Mouse (Mus musculus): ENCODE results near the gene Bmper. TPM values are rescaled to one million over a fixed set of nuclear protein-coding genes. Genes with fewer than 3 reads are reported as not detected.
A peak's percentile ranks its signal among the peaks of the same experiment; 100 is the strongest.

The Bmper gene
- polyA plus RNA-seq, 1 experiment from 2014 or later = 13.7 TPM

DNA sequence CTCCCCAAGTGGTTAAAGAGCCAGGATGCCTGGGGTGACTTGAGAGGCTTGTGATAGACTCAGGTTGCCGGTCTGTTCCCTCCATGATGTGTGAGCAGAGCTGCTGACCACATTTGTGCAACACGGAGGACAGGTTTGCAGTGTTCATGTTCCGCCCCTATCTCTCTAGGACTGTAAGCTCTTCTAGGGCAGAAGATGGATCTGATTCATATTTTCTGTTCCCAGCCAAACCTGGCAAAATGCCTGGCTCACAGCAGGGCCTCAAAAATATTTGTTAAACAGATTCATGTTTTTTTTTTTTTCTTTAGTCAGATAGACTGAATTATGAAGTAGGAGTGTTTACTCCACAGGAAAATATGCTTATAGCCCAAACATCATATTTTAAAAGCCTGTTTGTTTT lies 20.0 kb downstream of the Bmper start:
- WGBS = 87% methylated on average over 3 of the region's 3 CpGs
- no peak overlapping the region for H3K27ac ChIP-seq
- 0 out of 2 replicates have a peak, but pooled peaks cover 2% of the 10 kb centered on the region for H3K4me1 ChIP-seq
- no peaks in the 10 kb centered on the region for H3K27me3 ChIP-seq
- H3K36me3 ChIP-seq (ENCODE audit: poor library complexity, severe bottlenecking) = no peaks in the 10 kb centered on the region
- ATAC-seq = no peak
- H3K9ac ChIP-seq = no peak overlapping the region
- H3K4me3 ChIP-seq = no peak overlapping the region
- no peak overlapping the region for H3K4me2 ChIP-seq
- no peaks in the 10 kb centered on the region for H3K9me3 ChIP-seq (replicated peaks)

DNA sequence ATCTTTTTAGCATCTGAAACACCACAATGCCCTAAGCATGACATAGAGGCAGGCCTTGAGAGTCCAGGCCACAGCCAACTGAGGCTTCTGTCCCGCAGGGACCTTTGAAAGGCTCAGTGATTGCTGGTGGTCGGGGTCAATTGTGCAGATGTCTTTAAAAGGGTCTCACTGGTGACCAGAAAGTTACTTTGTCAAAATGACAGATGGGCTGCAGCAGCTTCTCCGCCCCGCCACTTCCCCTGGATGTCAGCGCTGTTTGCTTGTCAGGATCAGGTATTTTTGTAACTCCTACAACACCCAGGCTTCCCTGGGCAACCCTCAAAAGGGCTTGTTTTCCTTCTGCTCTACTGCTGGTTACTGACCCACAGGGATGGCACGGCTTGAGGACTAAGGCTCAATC lies 21.0 kb downstream of the Bmper start:
- no peak for ATAC-seq
- Histone ChIP-seq H3K9ac (no peak overlapping the region), H3K27ac (no peak overlapping the region), H3K9me3 (replicated peaks) (no peaks in the 10 kb centered on the region), H3K4me1 (0 out of 2 replicates have a peak, but pooled peaks cover 2% of the 10 kb centered on the region), H3K4me2 (no peak overlapping the region), H3K36me3 (ENCODE audit: poor library complexity, severe bottlenecking) (no peaks in the 10 kb centered on the region), H3K4me3 (no peak overlapping the region), H3K27me3 (no peaks in the 10 kb centered on the region)
- 73% methylated on average over 6 of the region's 6 CpGs for WGBS

DNA sequence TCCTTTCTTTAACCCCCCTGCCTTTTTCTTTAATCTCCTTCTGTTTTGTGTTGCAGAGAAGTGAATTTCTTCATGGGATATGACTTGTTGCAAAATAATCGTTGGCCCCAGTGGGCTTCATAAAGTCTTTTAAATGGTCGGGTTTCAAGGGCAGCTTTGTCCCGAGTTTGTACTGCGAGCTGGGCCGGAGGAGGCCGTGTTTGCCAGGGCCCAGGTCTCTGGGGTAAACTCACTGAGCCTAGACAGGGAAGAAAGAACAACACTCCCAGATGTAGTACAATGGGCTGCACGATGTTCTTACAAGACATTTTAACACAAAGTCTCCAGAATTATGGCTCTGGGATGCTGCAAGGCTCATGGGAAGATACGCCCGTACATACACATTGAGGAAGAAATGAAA lies 23.5 kb downstream of the Bmper start:
- Histone ChIP-seq H3K27me3 (no peaks in the 10 kb centered on the region), H3K9ac (no peak overlapping the region), H3K36me3 (ENCODE audit: poor library complexity, severe bottlenecking) (no peaks in the 10 kb centered on the region), H3K9me3 (replicated peaks) (no peaks in the 10 kb centered on the region), H3K27ac (no peak overlapping the region), H3K4me2 (no peak overlapping the region), H3K4me3 (no peak overlapping the region), H3K4me1 (peaks cover 9% of the 10 kb centered on the region)
- WGBS = 82% methylated on average over 9 of the region's 9 CpGs
- ATAC-seq = no peak

DNA sequence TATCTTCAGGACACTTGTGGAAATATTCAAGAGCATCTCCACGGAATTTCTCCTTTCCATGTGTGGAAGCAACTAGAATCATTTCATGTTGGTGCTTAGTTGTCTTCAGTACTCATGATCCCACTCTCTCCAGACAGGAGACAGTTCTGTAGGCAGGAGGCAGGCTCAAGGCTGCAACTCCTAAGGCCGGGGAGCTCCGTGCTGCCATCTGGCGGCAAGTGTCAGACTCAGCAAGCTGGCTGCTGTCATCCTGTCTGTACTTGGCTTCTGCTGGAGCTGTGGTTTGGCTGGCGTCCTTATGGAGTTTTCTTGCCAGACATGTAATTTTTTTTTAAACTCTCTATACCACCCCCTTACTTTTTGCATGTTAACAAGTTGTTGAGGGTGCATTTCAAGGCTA lies 27.1 kb downstream of the Bmper start:
- no peaks in the 10 kb centered on the region for H3K9me3 ChIP-seq (replicated peaks)
- no peaks in the 10 kb centered on the region for H3K27me3 ChIP-seq
- ATAC-seq = peak; percentile 76
- no peak overlapping the region for H3K9ac ChIP-seq
- H3K27ac ChIP-seq = no peak overlapping the region
- H3K36me3 ChIP-seq (ENCODE audit: poor library complexity, severe bottlenecking) = no peaks in the 10 kb centered on the region; the same call in 1 of the 2 replicates
- peaks cover 46% of the 10 kb centered on the region for H3K4me1 ChIP-seq
- no peak overlapping the region for H3K4me2 ChIP-seq
- 7% methylated on average over 5 of the region's 5 CpGs for WGBS
- no peak overlapping the region for H3K4me3 ChIP-seq

DNA sequence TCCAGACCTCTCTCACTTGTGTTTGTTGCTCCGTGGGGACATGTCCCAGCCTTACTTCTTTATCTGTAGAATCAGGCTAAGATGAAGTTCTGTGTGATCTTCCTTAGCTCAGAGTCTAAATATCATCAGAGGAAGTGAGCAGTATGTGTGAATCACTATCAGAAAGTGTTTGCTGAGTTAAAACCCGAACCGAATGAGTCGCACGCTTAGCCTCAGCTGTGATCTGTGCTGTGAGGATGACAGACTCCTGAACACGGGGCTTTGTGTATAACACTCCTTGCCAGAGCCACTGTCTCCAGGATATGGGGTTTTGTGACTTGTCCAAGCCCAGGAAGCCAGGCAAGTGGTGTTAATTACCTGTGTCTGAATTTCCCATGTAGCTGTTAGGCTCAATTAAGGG lies 28.1 kb downstream of the Bmper start:
- Histone ChIP-seq H3K27ac (no peak overlapping the region), H3K9ac (no peak overlapping the region), H3K9me3 (replicated peaks) (no peaks in the 10 kb centered on the region), H3K27me3 (no peaks in the 10 kb centered on the region), H3K4me1 (peaks cover 46% of the 10 kb centered on the region), H3K4me3 (no peak overlapping the region), H3K36me3 (ENCODE audit: poor library complexity, severe bottlenecking) (no peaks in the 10 kb centered on the region; the same call in 1 of the 2 replicates), H3K4me2 (no peak overlapping the region)
- no peak for ATAC-seq
- 73% methylated on average over 6 of the region's 6 CpGs for WGBS

DNA sequence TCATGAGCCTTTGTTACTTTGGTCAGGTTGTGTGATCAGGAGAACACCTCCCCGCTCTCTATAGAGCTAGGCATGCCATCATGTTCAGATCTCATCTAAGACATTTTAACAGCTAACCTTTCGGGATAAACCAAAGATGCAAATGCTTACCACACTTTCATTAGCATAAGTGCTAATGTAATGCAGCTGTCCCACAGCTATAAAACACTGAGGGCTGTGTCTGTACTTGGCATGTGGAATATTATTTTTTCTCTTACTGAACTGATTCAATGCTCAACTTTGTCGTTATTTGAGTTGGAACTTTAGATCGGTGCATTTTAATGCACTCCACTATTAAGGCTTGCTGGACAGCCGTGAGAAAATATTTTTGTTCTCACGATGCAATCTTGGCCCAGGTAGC lies 30.7 kb downstream of the Bmper start:
- WGBS = 73% methylated on average over 6 of the region's 6 CpGs
- no peak overlapping the region for H3K9ac ChIP-seq
- ATAC-seq = no peak
- no peak overlapping the region for H3K27ac ChIP-seq
- peaks cover 46% of the 10 kb centered on the region for H3K4me1 ChIP-seq
- H3K4me3 ChIP-seq = no peak overlapping the region
- no peak overlapping the region for H3K4me2 ChIP-seq
- no peaks in the 10 kb centered on the region for H3K27me3 ChIP-seq
- H3K36me3 ChIP-seq (ENCODE audit: poor library complexity, severe bottlenecking) = peaks cover 3% of the 10 kb centered on the region; the same call in 1 of the 2 replicates
- no peaks in the 10 kb centered on the region for H3K9me3 ChIP-seq (replicated peaks)

DNA sequence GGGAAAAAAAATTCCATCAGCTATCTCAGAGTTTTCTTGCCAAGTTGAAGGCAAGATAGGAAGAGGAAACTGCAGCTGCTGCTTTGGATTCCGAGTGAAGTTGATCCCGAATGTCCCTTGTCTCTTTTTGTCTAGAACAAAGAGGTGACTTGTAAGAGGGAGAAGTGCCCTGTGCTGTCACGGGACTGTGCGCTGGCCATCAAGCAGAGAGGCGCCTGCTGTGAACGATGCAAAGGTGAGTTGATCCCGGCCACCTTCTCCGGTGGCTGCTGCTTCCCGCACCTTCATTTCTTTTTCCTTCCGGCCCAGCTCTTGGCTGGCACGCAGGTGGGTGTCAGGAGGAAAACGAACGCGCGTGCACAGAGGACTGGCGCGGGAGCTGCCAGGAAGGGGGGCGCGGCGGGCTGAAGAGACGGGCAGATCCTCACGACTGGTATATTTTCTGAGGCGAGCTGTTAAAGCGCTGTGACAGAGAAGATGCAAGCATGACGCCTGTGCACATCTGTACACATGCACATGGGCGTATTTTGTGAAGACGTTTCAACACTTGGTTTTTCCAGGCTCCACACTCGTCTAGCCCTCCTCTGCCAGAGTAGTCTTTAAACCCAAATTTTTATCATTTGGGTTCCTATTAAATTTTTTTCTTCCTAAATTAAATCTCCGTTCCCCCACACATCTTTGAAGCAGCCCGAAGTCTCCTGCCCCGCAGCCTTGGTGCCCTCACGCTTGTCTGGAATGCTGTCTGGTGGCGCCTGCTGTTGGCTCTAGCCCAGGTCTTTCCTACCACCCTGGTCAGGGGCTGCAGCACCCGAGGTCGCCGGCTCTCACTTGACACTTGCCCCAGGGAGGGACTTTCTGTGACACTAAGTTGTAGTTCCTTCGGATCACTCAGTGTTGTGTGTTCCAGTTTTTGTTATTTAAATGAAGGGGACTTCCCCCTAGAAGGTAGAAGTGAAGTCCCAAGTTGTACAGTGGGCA lies 31.6 kb downstream of the Bmper start:
- H3K4me3 ChIP-seq = peak overlapping the region; percentile 32
- H3K4me1 ChIP-seq = peaks cover 46% of the 10 kb centered on the region
- no peaks in the 10 kb centered on the region for H3K27me3 ChIP-seq
- peaks cover 10% of the 10 kb centered on the region for H3K36me3 ChIP-seq (ENCODE audit: poor library complexity, severe bottlenecking)
- H3K27ac ChIP-seq = no peak overlapping the region
- peak overlapping the region; percentile 58 for H3K4me2 ChIP-seq
- 32% methylated on average over 37 of the region's 37 CpGs for WGBS
- peak overlapping the region; percentile 59 for H3K9ac ChIP-seq
- ATAC-seq = peak; percentile 70
- peaks cover 5% of the 10 kb centered on the region; the same call in 1 of the 2 replicates for H3K9me3 ChIP-seq (replicated peaks)

DNA sequence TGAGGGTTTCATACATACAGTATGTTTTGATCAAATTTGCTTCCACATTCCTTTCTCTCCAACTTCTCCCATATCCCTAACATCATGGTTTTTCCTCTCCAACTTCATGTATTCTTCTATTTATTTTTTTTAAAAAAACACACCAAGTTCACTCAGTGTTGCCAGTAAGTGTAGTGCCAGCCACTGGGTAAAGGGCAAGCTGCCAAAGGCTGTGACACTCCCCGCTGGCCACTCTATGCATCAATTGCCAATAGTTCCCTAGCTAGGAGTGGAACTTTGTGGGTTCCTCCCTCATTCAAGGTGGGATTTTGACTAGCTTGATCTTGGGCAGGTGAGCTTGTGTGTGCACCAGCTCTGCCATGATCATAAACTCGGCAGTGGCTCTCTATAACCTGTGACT lies 33.0 kb downstream of the Bmper start:
- Histone ChIP-seq H3K27ac (no peak overlapping the region), H3K27me3 (no peaks in the 10 kb centered on the region), H3K4me3 (no peak overlapping the region), H3K9me3 (replicated peaks) (peaks cover 5% of the 10 kb centered on the region; the same call in 1 of the 2 replicates), H3K9ac (no peak overlapping the region), H3K4me2 (no peak overlapping the region), H3K4me1 (peaks cover 42% of the 10 kb centered on the region), H3K36me3 (ENCODE audit: poor library complexity, severe bottlenecking) (peaks cover 15% of the 10 kb centered on the region)
- 87% methylated on average over 2 of the region's 2 CpGs for WGBS
- ATAC-seq = no peak

DNA sequence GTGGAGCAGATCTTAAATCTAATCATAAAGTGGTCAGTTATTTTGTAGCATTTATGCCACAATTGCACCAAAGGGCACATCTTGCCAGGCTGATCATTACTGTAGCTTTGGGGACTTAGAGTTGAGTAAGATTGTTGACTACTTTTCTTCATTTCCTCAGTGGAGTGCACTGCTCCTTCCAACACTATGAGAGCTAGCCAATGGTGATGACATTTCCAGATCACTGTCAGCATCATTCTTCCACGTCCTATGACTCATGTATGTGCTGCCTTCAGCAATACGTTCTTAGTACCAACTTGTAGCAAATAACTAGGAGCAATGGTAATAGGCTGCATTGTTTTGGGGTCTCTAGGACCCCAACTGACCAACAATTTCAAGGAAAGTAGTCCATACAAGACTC lies 33.7 kb downstream of the Bmper start:
- Histone ChIP-seq H3K27me3 (no peaks in the 10 kb centered on the region), H3K4me1 (peaks cover 35% of the 10 kb centered on the region), H3K9me3 (replicated peaks) (peaks cover 5% of the 10 kb centered on the region; the same call in 1 of the 2 replicates), H3K27ac (no peak overlapping the region), H3K9ac (no peak overlapping the region), H3K4me2 (no peak overlapping the region), H3K36me3 (ENCODE audit: poor library complexity, severe bottlenecking) (peaks cover 15% of the 10 kb centered on the region), H3K4me3 (no peak overlapping the region)
- ATAC-seq = no peak
- 94% methylated on average over 2 of the region's 2 CpGs for WGBS

DNA sequence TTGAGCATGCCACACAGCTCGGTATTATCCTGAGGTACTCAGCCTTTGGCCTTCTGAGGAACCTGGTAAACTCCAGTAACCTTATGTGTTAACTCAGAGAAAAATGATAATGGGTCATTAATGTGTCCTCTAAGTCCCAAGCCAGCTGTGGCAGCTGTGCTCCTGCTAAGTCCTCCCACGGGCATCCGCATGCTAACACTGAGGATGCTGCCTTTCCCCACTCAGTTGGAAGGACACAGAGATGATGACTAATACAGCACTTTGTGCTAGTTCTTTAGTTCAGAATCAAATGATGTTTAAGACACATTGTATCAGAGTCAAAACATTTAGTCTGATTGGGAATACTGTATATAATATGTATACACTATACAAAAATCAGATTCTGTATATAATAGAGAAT lies 39.0 kb downstream of the Bmper start:
- no peak for ATAC-seq
- H3K4me3 ChIP-seq = no peak overlapping the region
- H3K27me3 ChIP-seq = no peaks in the 10 kb centered on the region
- H3K4me1 ChIP-seq = no peaks in the 10 kb centered on the region
- WGBS = 90% methylated on average over 3 of the region's 3 CpGs
- H3K4me2 ChIP-seq = no peak overlapping the region
- H3K36me3 ChIP-seq (ENCODE audit: poor library complexity, severe bottlenecking) = peaks cover 15% of the 10 kb centered on the region
- H3K27ac ChIP-seq = no peak overlapping the region
- peaks cover 5% of the 10 kb centered on the region; the same call in 1 of the 2 replicates for H3K9me3 ChIP-seq (replicated peaks)
- no peak overlapping the region for H3K9ac ChIP-seq

DNA sequence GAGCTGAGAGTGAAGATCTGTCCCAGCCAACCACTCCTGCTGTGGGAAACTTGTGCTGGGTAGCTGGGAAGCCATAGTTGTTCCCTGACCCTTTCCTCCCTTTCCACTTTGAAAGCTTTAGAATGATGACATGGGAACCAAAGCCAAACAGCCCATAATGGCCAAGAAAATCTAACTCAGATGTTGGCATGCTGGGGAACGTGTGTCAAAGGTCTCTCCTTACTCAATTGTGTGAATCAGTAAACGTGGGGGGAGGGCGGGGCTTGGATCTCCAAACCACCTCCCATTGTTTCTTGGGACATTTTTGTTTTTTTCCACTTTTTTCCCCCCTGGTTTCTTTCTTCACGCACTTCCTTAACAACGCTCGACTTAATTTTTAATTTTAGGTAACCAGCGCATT lies 40.0 kb downstream of the Bmper start:
- ATAC-seq = no peak
- Histone ChIP-seq H3K4me2 (no peak overlapping the region), H3K9ac (no peak overlapping the region), H3K36me3 (ENCODE audit: poor library complexity, severe bottlenecking) (peaks cover 15% of the 10 kb centered on the region), H3K4me1 (0 out of 2 replicates have a peak, but pooled peaks cover under 1% of the 10 kb centered on the region), H3K27me3 (no peaks in the 10 kb centered on the region), H3K27ac (no peak overlapping the region), H3K4me3 (no peak overlapping the region), H3K9me3 (replicated peaks) (peaks cover 5% of the 10 kb centered on the region; the same call in 1 of the 2 replicates)
- 82% methylated on average over 7 of the region's 7 CpGs for WGBS

DNA sequence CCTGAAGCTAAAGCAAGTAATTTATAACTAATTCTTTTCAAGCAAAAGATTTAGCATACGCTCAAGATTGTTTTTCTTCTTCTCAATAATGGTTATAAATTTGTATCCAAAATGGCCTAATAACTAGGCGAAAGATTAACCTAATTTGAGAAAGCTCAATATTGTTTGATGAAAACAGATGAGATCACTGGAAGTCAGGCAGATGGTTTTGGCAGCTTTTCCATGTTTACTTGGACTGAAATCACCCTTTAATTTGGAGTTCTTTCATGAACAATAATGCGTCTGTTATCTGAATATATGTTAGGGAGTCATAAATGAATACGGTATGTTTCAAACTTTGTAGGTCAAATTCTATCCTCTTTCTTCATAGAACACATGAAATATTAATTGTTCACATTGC lies 41.6 kb downstream of the Bmper start:
- no peak for ATAC-seq
- Histone ChIP-seq H3K9me3 (replicated peaks) (no peaks in the 10 kb centered on the region), H3K4me1 (peaks cover 15% of the 10 kb centered on the region), H3K9ac (no peak overlapping the region), H3K36me3 (ENCODE audit: poor library complexity, severe bottlenecking) (peaks cover 5% of the 10 kb centered on the region; the same call in 1 of the 2 replicates), H3K27me3 (no peaks in the 10 kb centered on the region), H3K27ac (no peak overlapping the region), H3K4me2 (no peak overlapping the region), H3K4me3 (no peak overlapping the region)
- WGBS = 82% methylated on average over 4 of the region's 4 CpGs

Data from forebrain, embryonic 13.5 days (tissue).